Mouse (Mus musculus): Measurements from ENCODE around the gene Tcte1.

The Tcte1 gene

GRCm38 (mm10) chr17:45584939-45585678 is 61.9 kb downstream of the Tcte1 start:
- peak; percentile 55 for DNase-seq (ENCODE audit: low spot score)

GRCm38 (mm10) chr17:45585725-45586448 is 62.7 kb downstream of the Tcte1 start:
- DNase-seq (ENCODE audit: low spot score) = no peak

- DNase-seq (ENCODE audit: low spot score) = no peak
Observed at GRCm38 (mm10) chr17:45586449-45586837, 63.2 kb downstream of the Tcte1 start.

- no peak for DNase-seq (ENCODE audit: low spot score)
Observed at GRCm38 (mm10) chr17:45588370-45588769, 65.1 kb downstream of the Tcte1 start.

GRCm38 (mm10) chr17:45589236-45589635 is 66.0 kb downstream of the Tcte1 start:
- DNase-seq (ENCODE audit: low spot score) = no peak

GRCm38 (mm10) chr17:45589844-45590243 is 66.6 kb downstream of the Tcte1 start:
- no peak for DNase-seq (ENCODE audit: low spot score)

- no peak for DNase-seq (ENCODE audit: low spot score)
Observed at GRCm38 (mm10) chr17:45590410-45590809, 67.2 kb downstream of the Tcte1 start.

- no peak for DNase-seq (ENCODE audit: low spot score)
Observed at GRCm38 (mm10) chr17:45591701-45592605, 68.7 kb downstream of the Tcte1 start.

All from urinary bladder, postnatal 10 days (tissue).